Mouse (Mus musculus) monocyte, adult 2 months (primary cell): ENCODE measurements around the gene Spsb2.
A peak's percentile ranks its signal among the peaks of the same experiment; 100 is the strongest.

Experiments used
- DNase-seq, 2 experiments: peaks; one replicate each; pipeline ENCODE4 v3.0.0; 2022; ENCODE audit warnings: low spot score in 2 of 2, low read depth in 1 of 2

The Spsb2 gene

GRCm38 (mm10) chr6:124808358-124809012 is at the start of gene Spsb2:
Spsb2 (plus strand) TSS chr6:124808661.
- no peak for DNase-seq

GRCm38 (mm10) chr6:124758849-124759232 is 49.6 kb upstream of the Spsb2 start:
- no peak for DNase-seq

GRCm38 (mm10) chr6:124759259-124759658 is 49.2 kb upstream of the Spsb2 start:
- DNase-seq = peak; percentile 49 to 70

- no peak for DNase-seq
These were observed 42.5 kb upstream of the Spsb2 start for GRCm38 (mm10) chr6:124765951-124766350.

GRCm38 (mm10) chr6:124767536-124767919 is 40.9 kb upstream of the Spsb2 start:
- DNase-seq = no peak

- DNase-seq = no peak
These were observed 40.3 kb upstream of the Spsb2 start for GRCm38 (mm10) chr6:124767920-124768703.

GRCm38 (mm10) chr6:124768704-124769044 is 39.8 kb upstream of the Spsb2 start:
- no peak for DNase-seq

GRCm38 (mm10) chr6:124769101-124769765 is 39.2 kb upstream of the Spsb2 start, which contains the start of gene Eno2:
Eno2 (minus strand) TSS chr6:124769673.
- no peak for DNase-seq

- DNase-seq = no peak
These were observed 38.4 kb upstream of the Spsb2 start for GRCm38 (mm10) chr6:124770013-124770412.

GRCm38 (mm10) chr6:124770511-124770910 is 38.0 kb upstream of the Spsb2 start:
- no peak for DNase-seq

GRCm38 (mm10) chr6:124779222-124779983 is 29.1 kb upstream of the Spsb2 start, which contains the start of gene Lrrc23:
Lrrc23 (minus strand) TSS chr6:124779727.
- no peak for DNase-seq

GRCm38 (mm10) chr6:124779984-124780416 is 28.5 kb upstream of the Spsb2 start:
- no peak for DNase-seq

- DNase-seq = no peak
These were observed 27.5 kb upstream of the Spsb2 start for GRCm38 (mm10) chr6:124780917-124781316.

GRCm38 (mm10) chr6:124782436-124782835 is 26.0 kb upstream of the Spsb2 start:
- DNase-seq = no peak

GRCm38 (mm10) chr6:124786756-124787420 is 21.6 kb upstream of the Spsb2 start:
- no peak for DNase-seq

- no peak for DNase-seq
These were observed 20.7 kb upstream of the Spsb2 start for GRCm38 (mm10) chr6:124787722-124788121.

- no peak for DNase-seq
These were observed 18.9 kb upstream of the Spsb2 start for GRCm38 (mm10) chr6:124789519-124789918.

- no peak for DNase-seq
These were observed 18.3 kb upstream of the Spsb2 start for GRCm38 (mm10) chr6:124790121-124790520.

- DNase-seq = no peak
These were observed 16.6 kb upstream of the Spsb2 start for GRCm38 (mm10) chr6:124791911-124792310.

- no peak for DNase-seq
These were observed 12.7 kb upstream of the Spsb2 start for GRCm38 (mm10) chr6:124795781-124796180.

- no peak for DNase-seq
These were observed 12.3 kb upstream of the Spsb2 start for GRCm38 (mm10) chr6:124796200-124796599.
